In genomic region chr10:66234370-66234916, GRCm38 (mm10) we compare ENCODE assay signal across 17 mouse cellular contexts.
DNase-seq lines count a peak whose midpoint lies in the region; ATAC-seq and TF ChIP-seq lines count a peak whose summit lies in the region.
"Had no signal": no experiment of that assay in that cellular context is flagged by ENCODE, and none has a peak within 500 bp of the region (broad histone marks: within the 10 kb centered on the region; RNA-seq: fewer than 3 reads in every experiment).

No protein-coding gene starts in this region.

- no peaks in the 10 kb centered on the region for H3K9me3 ChIP-seq in midbrain, postnatal 0 days (ENCODE audit: low read length)
- H3K9me3 ChIP-seq: embryonic facial prominence, embryonic 12.5 days; heart, embryonic 12.5 days; hindbrain, embryonic 10.5 days; hindbrain, embryonic 15.5 days had no signal

- H3K4me1 ChIP-seq in midbrain, postnatal 0 days (ENCODE audit: insufficient read depth, low read length), result no peaks in the 10 kb centered on the region
- H3K4me1 ChIP-seq: embryonic facial prominence, embryonic 12.5 days; heart, embryonic 12.5 days; hindbrain, embryonic 10.5 days; hindbrain, embryonic 15.5 days had no signal

- H3K27ac ChIP-seq in midbrain, postnatal 0 days (ENCODE audit: low read depth, low read length), result no peak overlapping the region
- H3K27ac ChIP-seq: embryonic facial prominence, embryonic 12.5 days; hindbrain, embryonic 10.5 days; hindbrain, embryonic 15.5 days had no signal

- H3K9ac ChIP-seq in midbrain, postnatal 0 days (replicated peaks; ENCODE audit: low read length, poor library complexity, severe bottlenecking), result no peak overlapping the region
- H3K9ac ChIP-seq: embryonic facial prominence, embryonic 12.5 days; heart, embryonic 12.5 days; hindbrain, embryonic 15.5 days had no signal

- H3K4me3 ChIP-seq in midbrain, postnatal 0 days (ENCODE audit: low read depth, low read length), result no peak overlapping the region
- H3K4me3 ChIP-seq: embryonic facial prominence, embryonic 12.5 days; heart, embryonic 12.5 days; hindbrain, embryonic 10.5 days; hindbrain, embryonic 15.5 days had no signal

- ATAC-seq in midbrain, postnatal 0 days (ENCODE audit: low FRiP score), result no peak
- ATAC-seq: forebrain, embryonic 16.5 days had no signal

- no peaks in the 10 kb centered on the region for H3K27me3 ChIP-seq in midbrain, postnatal 0 days (ENCODE audit: insufficient read depth, low read length)
- H3K27me3 ChIP-seq: embryonic facial prominence, embryonic 12.5 days; heart, embryonic 12.5 days; hindbrain, embryonic 15.5 days had no signal

- no peaks in the 10 kb centered on the region for H3K36me3 ChIP-seq in midbrain, postnatal 0 days (ENCODE audit: insufficient read depth, low read length)
- H3K36me3 ChIP-seq: embryonic facial prominence, embryonic 12.5 days; heart, embryonic 12.5 days; hindbrain, embryonic 10.5 days; hindbrain, embryonic 15.5 days had no signal

- peak; percentile 4 to 30 for DNase-seq in frontal cortex, adult 2 months (ENCODE audit: extremely low spot score in 1 of 2, low spot score in 1 of 2)
- DNase-seq in frontal cortex, postnatal 25 days (ENCODE audit: low spot score in 2 of 2), result no peak
- peak; percentile 4 for DNase-seq in right cerebral cortex, adult 18-20 months
- DNase-seq in right cerebral cortex, postnatal 25 days, result no peak
- peak; percentile 57 for DNase-seq in brain, adult 2 months (ENCODE audit: low read depth, low spot score)
- DNase-seq in midbrain, postnatal 0 days (ENCODE audit: low spot score), result no peak
- DNase-seq: adrenal gland, adult 8-10 months; adrenal gland, postnatal 36 days; cerebellum, adult 11-12 months; cerebellum, adult 9-10 months; cerebellum, postnatal 25 days; gastrocnemius, postnatal 25 days had no signal

- 81% methylated on average over 2 of the region's 2 CpGs for WGBS in midbrain, postnatal 0 days

- TF ChIP-seq CTCF in midbrain, postnatal 0 days (IDR thresholded peaks at IDR 0.05), result no peak

- H3K4me2 ChIP-seq in midbrain, postnatal 0 days (ENCODE audit: low read depth, low read length, poor library complexity, severe bottlenecking), result no peak overlapping the region
- H3K4me2 ChIP-seq: embryonic facial prominence, embryonic 12.5 days; heart, embryonic 12.5 days; hindbrain, embryonic 15.5 days had no signal

Comparison
In these comparisons a context has a peak if more than half of its experiments do, and no peak if none do; other contexts are left out.
1. DNase-seq: peak in frontal cortex, adult 2 months (2 of 2), right cerebral cortex, adult 18-20 months (single experiment) and brain, adult 2 months (single experiment); none in frontal cortex, postnatal 25 days (0 of 2), right cerebral cortex, postnatal 25 days (single experiment) and midbrain, postnatal 0 days (single experiment).